Mouse (Mus musculus) forebrain, embryonic 14.5 days (tissue): Measurements from ENCODE around the gene Etfbkmt. TPM values are rescaled to one million over a fixed set of nuclear protein-coding genes. Genes with fewer than 3 reads are reported as not detected.
A peak's percentile ranks its signal among the peaks of the same experiment; 100 is the strongest.
"Not testable (repeated sequence)": the region's sequence is repeated elsewhere in the genome, so short reads cannot be mapped to it uniquely, and the experiment has no call there.

Experiments
- ATAC-seq: fragments of 200-750 bp; cut with Nextera tagmentation; 2 replicates; pipeline ENCODE4 v1.8.0; 2017; ENCODE audit warnings: mild to moderate bottlenecking, moderate library complexity
- DNase-seq: peaks from one replicate; pipeline ENCODE4 v3.0.0-alpha.2; 2015; ENCODE audit warnings: low spot score
- H3K27ac ChIP-seq: fragments of 300-500 bp; sonication (generic); 2 replicates; pipeline ENCODE4 v1.5.1; 2014; ENCODE audit warnings: low read depth, mild to moderate bottlenecking, control low read depth, low read length, moderate library complexity
- H3K27me3 ChIP-seq: fragments of 300-500 bp; sonication (generic); replicated peaks from 2 replicates; pipeline ENCODE4 v1.6.1; 2014; ENCODE audit warnings: low read length, control low read depth, mixed read lengths; ENCODE audit not compliant: control insufficient read depth, insufficient read depth
- H3K36me3 ChIP-seq: fragments of 300-500 bp; sonication (generic); 2 replicates; pipeline ENCODE4 v1.6.1; 2014; ENCODE audit warnings: low read length, control low read depth; ENCODE audit not compliant: control insufficient read depth, insufficient read depth
- H3K4me1 ChIP-seq: fragments of 300-500 bp; sonication (generic); 2 replicates; pipeline ENCODE4 v1.6.1; 2014; ENCODE audit warnings: antibody characterized with exemption, low read length, control low read depth; ENCODE audit not compliant: control insufficient read depth, insufficient read depth
- H3K4me2 ChIP-seq: fragments of 300-500 bp; sonication (generic); 2 replicates; pipeline ENCODE4 v1.6.1; 2014; ENCODE audit warnings: mild to moderate bottlenecking, control low read depth, low read length
- H3K4me3 ChIP-seq: fragments of 300-500 bp; sonication (generic); 2 replicates; pipeline ENCODE4 v1.5.1; 2014; ENCODE audit warnings: low read depth, low read length, control low read depth
- H3K9ac ChIP-seq: fragments of 300-500 bp; sonication (generic); 2 replicates; pipeline ENCODE4 v1.6.1; 2014; ENCODE audit warnings: mild to moderate bottlenecking, low read length, control low read depth, moderate library complexity
- H3K9me3 ChIP-seq: fragments of 300-500 bp; sonication (generic); replicated peaks from 2 replicates; pipeline ENCODE4 v1.6.1; 2016; ENCODE audit warnings: low read length, control low read depth, mixed read lengths; ENCODE audit not compliant: control insufficient read depth
- WGBS: fragments of 180-500 bp; shearing (Covaris S2); extraction: QIAGEN DNeasy Blood & Tissue Kit; methylation state at CpG from one replicate; pipeline ENCODE4 v1.1.7; 2014; 5-methylcytosine and 5-hydroxymethylcytosine counted together
- polyA plus RNA-seq: library from polyadenylated mRNA; unstranded; fragments of >200 nt; fragmentation: Nextera tagmentation; extraction: Ambion mirVana; gene quantifications from 2 replicates; pipeline ENCODE4 v1.2.1, GENCODE M21; 2014

Gene Etfbkmt
- polyA plus RNA-seq, 1 experiment from 2014 or later, result 7.0 TPM

DNA sequence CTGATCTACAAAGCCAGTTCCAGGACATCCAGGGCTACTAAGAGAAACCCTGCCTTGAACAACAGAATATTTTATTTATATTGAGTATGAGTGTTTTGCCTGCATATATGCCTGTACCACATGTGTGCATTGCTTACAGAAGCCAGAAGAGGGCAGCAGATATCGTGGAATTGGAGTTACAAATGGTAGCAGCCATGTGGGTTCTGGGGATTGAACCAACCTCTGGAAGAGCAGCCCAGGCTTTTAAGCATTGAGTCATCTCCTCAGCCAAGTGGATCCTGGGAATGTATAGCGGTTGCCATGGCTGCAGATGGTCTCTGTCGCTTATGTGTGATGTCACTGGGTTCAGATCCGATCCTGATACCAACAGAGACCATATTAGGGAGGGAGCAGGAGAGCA, 13.0 kb upstream of the Etfbkmt start:
- peak; percentile 54 for DNase-seq
- H3K27me3 ChIP-seq, result no peaks in the 10 kb centered on the region
- no peak overlapping the region for H3K4me2 ChIP-seq
- no peaks in the 10 kb centered on the region for H3K9me3 ChIP-seq
- H3K36me3 ChIP-seq, result no peaks in the 10 kb centered on the region
- WGBS, result 65% methylated on average over 4 of the region's 4 CpGs
- no peak overlapping the region for H3K4me3 ChIP-seq
- no peaks in the 10 kb centered on the region for H3K4me1 ChIP-seq
- no peak overlapping the region for H3K27ac ChIP-seq
- H3K9ac ChIP-seq, result no peak overlapping the region
- peak; percentile 67 for ATAC-seq

GRCm38 (mm10) chr6:149129870-149130269, 9.8 kb upstream of the Etfbkmt start, which contains the start of gene Gm10203:
TSS of gene Gm10203 (plus strand) at chr6:149130170.
- WGBS, result 80% methylated on average over 8 of the region's 8 CpGs
- not testable (repeated sequence) for H3K9me3 ChIP-seq, H3K9ac ChIP-seq, H3K4me2 ChIP-seq, ATAC-seq, H3K4me1 ChIP-seq, H3K27ac ChIP-seq, DNase-seq, H3K27me3 ChIP-seq, H3K36me3 ChIP-seq, H3K4me3 ChIP-seq

DNA sequence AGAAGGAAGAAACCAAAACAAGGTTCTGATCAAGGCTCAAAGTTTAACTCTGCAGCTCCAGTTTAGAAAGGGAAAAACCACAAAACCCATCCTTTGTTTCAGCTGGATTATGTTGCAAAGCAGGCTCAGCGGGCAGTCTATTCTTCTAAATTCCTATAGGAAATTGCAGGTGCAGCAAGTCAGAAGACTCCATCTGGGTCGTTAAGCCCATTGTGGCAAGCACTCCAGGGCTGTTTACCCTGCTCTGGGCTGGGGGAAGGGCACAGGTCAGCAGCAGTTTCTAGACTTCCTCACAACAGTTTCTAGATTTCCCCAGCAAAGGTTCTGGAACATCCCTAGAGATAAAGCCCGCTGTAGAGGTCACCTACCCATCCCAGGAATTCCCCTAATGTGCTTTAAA, 8.5 kb upstream of the Etfbkmt start:
- no peak for ATAC-seq
- no peak for DNase-seq
- Histone ChIP-seq H3K4me1 (no peaks in the 10 kb centered on the region), H3K9ac (no peak overlapping the region), H3K4me3 (no peak overlapping the region), H3K27ac (no peak overlapping the region), H3K4me2 (no peak overlapping the region), H3K27me3 (no peaks in the 10 kb centered on the region), H3K9me3 (no peaks in the 10 kb centered on the region), H3K36me3 (no peaks in the 10 kb centered on the region)
- 5% methylated on average over 3 of the region's 3 CpGs for WGBS

DNA sequence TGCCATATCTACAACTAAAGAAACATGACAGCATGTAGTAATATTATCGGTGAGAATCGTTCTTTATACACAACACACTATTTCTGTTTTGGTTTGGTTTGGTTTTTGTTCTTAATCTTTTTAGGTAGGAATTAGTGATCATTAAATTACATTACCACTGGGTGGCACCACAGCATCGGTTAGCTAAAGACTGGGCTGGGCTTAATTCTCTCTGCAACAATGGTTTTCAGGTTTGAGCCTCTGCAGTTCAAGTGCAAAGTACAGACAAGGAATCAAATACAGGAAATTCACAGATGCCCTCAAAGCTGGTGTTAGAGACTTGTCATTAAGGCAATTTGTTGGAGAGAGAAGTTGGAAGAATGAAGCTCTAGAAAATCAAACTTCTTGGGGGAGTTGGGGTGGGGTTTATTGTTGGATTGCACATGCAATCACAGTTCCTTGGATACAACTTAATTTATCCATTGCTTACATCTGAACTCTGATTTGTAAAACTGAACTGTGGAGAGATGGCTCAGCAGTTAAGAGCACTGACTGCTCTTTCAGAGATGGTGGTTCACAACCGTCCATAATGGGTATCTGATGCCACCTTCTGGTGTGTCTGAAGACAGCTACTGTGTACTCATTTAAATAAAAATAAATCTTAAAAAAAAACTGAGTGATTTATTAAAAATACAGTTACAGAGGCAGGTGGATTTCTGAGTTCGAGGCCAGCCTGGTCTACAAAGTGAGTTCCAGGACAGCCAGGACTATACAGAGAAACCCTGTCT, 7.2 kb upstream of the Etfbkmt start:
- peak; percentile 80 for ATAC-seq
- H3K27me3 ChIP-seq, result no peaks in the 10 kb centered on the region
- 26% methylated on average over 5 of the region's 5 CpGs for WGBS

DNA sequence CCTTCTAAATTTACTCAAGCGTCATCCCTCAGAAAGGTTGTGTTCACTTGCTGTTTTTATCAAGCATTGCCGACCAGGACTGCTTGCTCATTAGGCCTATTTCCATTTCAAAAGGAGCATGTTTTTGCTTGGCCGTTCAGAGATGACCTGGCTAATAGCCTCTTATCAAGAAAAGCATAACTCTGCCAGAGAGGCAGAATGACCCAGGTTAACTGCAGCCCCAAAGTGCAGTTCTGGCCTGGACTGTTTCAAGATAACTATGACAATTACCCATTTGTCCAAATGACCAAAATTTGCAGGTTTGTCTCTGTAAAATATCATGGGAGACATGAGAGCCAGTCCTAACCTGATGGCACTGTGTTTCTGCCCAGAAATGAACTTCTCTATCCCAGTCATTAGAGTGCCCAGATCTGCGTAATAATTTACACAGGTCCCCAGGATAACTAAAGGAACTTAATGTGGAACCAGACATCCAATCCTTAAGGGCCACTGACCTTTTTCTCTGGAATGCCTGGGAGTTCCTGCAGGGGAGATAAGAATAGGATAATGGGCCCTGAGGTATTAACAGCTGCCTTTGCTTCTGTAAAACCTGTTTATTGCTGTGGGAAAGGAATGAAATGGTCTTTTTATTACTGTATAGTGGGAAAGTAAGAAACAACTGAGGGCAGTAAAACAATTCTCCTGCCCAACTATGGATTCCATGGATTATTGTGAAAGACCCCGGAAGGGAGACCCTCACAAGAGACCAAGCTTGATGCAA, 5.1 kb upstream of the Etfbkmt start:
- 5% methylated on average over 5 of the region's 5 CpGs for WGBS
- ATAC-seq (no peak), DNase-seq (no peak)
- Histone ChIP-seq H3K4me3 (no peak overlapping the region), H3K27me3 (no peaks in the 10 kb centered on the region), H3K9ac (no peak overlapping the region), H3K4me1 (no peaks in the 10 kb centered on the region), H3K27ac (no peak overlapping the region), H3K9me3 (no peaks in the 10 kb centered on the region), H3K4me2 (no peak overlapping the region), H3K36me3 (no peaks in the 10 kb centered on the region)

More for the DNA sequence above, 7.2 kb upstream of the Etfbkmt start:
- Histone ChIP-seq H3K4me1 (no peaks in the 10 kb centered on the region), H3K4me3 (no peak overlapping the region), H3K27ac (no peak overlapping the region), H3K36me3 (no peaks in the 10 kb centered on the region), H3K9me3 (no peaks in the 10 kb centered on the region), H3K9ac (no peak overlapping the region), H3K4me2 (no peak overlapping the region)
- DNase-seq, result peak; percentile 86

GRCm38 (mm10) chr6:149135631-149136030, 4.0 kb upstream of the Etfbkmt start:
- no peaks in the 10 kb centered on the region for H3K4me1 ChIP-seq
- WGBS, result 82% methylated on average over 6 of the region's 6 CpGs

DNA sequence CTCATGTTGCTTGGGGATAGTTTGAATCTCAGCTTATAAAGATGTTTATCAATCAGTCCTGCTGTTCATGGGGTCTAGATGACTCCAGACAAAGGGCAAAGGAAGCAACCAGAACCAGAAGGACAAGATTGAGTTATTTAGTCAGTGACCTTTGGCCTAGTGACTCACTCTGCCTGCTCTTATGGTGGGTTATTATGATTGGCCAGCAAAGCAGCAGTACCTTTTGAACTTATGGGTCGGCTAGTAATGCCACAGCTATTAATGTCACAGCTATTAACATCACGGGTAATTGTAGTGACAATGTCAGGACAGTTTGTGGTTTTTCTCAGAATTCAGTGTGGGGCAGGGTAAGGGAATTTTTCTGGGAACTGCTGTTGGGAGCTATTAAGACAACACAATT, 1.7 kb upstream of the Etfbkmt start:
- H3K9me3 ChIP-seq, result no peaks in the 10 kb centered on the region
- no peak overlapping the region for H3K27ac ChIP-seq
- 86% methylated on average over 2 of the region's 2 CpGs for WGBS
- no peak overlapping the region for H3K9ac ChIP-seq
- H3K36me3 ChIP-seq, result no peaks in the 10 kb centered on the region
- peaks cover 3% of the 10 kb centered on the region; the same call in 1 of the 2 replicates for H3K4me1 ChIP-seq
- no peak overlapping the region for H3K4me2 ChIP-seq
- no peak for ATAC-seq
- H3K4me3 ChIP-seq, result no peak overlapping the region
- no peaks in the 10 kb centered on the region for H3K27me3 ChIP-seq
- no peak for DNase-seq

More at GRCm38 (mm10) chr6:149135631-149136030, 4.0 kb upstream of the Etfbkmt start:
- H3K9ac ChIP-seq, result no peak overlapping the region
- H3K4me2 ChIP-seq, result no peak overlapping the region
- H3K27ac ChIP-seq, result no peak overlapping the region
- H3K27me3 ChIP-seq, result no peaks in the 10 kb centered on the region
- H3K4me3 ChIP-seq, result no peak overlapping the region
- DNase-seq (no peak), ATAC-seq (no peak)
- no peaks in the 10 kb centered on the region for H3K36me3 ChIP-seq
- no peaks in the 10 kb centered on the region for H3K9me3 ChIP-seq

GRCm38 (mm10) chr6:149139011-149139410, 638 bp upstream of the Etfbkmt start:
- Histone ChIP-seq H3K4me1 (peaks cover 3% of the 10 kb centered on the region; the same call in 1 of the 2 replicates), H3K4me3 (no peak overlapping the region), H3K9me3 (no peaks in the 10 kb centered on the region), H3K27me3 (no peaks in the 10 kb centered on the region), H3K9ac (no peak overlapping the region), H3K4me2 (no peak overlapping the region), H3K36me3 (no peaks in the 10 kb centered on the region), H3K27ac (no peak overlapping the region)
- DNase-seq (no peak), ATAC-seq (no peak)
- WGBS, result 83% methylated on average over 3 of the region's 3 CpGs
